10 mouse cellular contexts compared by ENCODE assay signal in genomic region chr6:125361467-125362291, GRCm38 (mm10). TPM values are rescaled to one million over a fixed set of nuclear protein-coding genes. Genes with fewer than 3 reads are reported as not detected.
DNase-seq lines count a peak whose midpoint lies in the region; ATAC-seq and TF ChIP-seq lines count a peak whose summit lies in the region.
"Had no signal": no experiment of that assay in that cellular context is flagged by ENCODE, and none has a peak within 500 bp of the region (broad histone marks: within the 10 kb centered on the region; RNA-seq: fewer than 3 reads in every experiment).

No protein-coding gene starts in this region.

- peak; percentile 59 for DNase-seq in gastrocnemius, adult 2 months
- no peak for DNase-seq in gastrocnemius, postnatal 25 days
- peak; percentile 22 for DNase-seq in A20 (ENCODE audit: low read depth, low spot score)
- DNase-seq in left cerebral cortex, postnatal 36 days (ENCODE audit: low spot score in 2 of 2): peak; percentile 40 to 50
- peak; percentile 63 for DNase-seq in retina, embryonic 14.5 days (ENCODE audit: low spot score)
- DNase-seq in thymus, adult 18-20 months: no peak

- H3K4me3 ChIP-seq in gastrocnemius, adult 2 months: no peak overlapping the region
- H3K4me3 ChIP-seq in hindbrain, embryonic 12.5 days: peak overlapping the region; percentile 21
- H3K4me3 ChIP-seq: megakaryocyte, embryonic 14.5 days had no signal

- no peak overlapping the region for H3K9ac ChIP-seq in hindbrain, embryonic 12.5 days

- ATAC-seq in common myeloid progenitor, adult 5-6 weeks (replicated peaks; ENCODE audit: low read depth, poor library complexity, severe bottlenecking): peak; percentile 45
- ATAC-seq in hindbrain, embryonic 12.5 days (ENCODE audit: low FRiP score): peak; percentile 57

- 21% methylated on average over 38 of the region's 38 CpGs for WGBS in hindbrain, embryonic 12.5 days

- H3K36me3 ChIP-seq in hindbrain, embryonic 12.5 days: peaks cover 8% of the 10 kb centered on the region; the same call in 1 of the 2 replicates

- peak; percentile 3; the same call in 1 of the 2 replicates for TF ChIP-seq CTCF in gastrocnemius, adult 2 months (IDR thresholded peaks at IDR 0.05)

- H3K4me1 ChIP-seq in hindbrain, embryonic 12.5 days: peaks cover 21% of the 10 kb centered on the region

- no peak overlapping the region for H3K27ac ChIP-seq in gastrocnemius, adult 2 months
- H3K27ac ChIP-seq in hindbrain, embryonic 12.5 days: no peak overlapping the region

- peak overlapping the region; percentile 41 for H3K4me2 ChIP-seq in hindbrain, embryonic 12.5 days (replicated peaks)

- intact Hi-C loops in gastrocnemius, adult 2 months (cut with DNase I): loop anchor here (2.0 kb wide), 1 partner anchor 31 kb away; no protein-coding TSS in a partner anchor
- intact Hi-C loops in left cerebral cortex, postnatal 36 days (cut with DNase I): loop anchor here (5.0 kb wide), 1 partner anchor 74 kb away; the partner anchor contains the start of gene Tuba3a

- H3K27me3 ChIP-seq in hindbrain, embryonic 12.5 days: peaks cover 59% of the 10 kb centered on the region

- no peaks in the 10 kb centered on the region for H3K9me3 ChIP-seq in hindbrain, embryonic 12.5 days (replicated peaks)

RNA-seq across cellular contexts. Expression of gene Tnfrsf1a, which starts 12.5 kb away (rescaled TPM):
- total RNA-seq in gastrocnemius, adult 2 months (2021): 10 to 100 TPM; 25.8 to 26.2 TPM
- total RNA-seq in gastrocnemius, postnatal 25 days (2021): 10 to 100 TPM; 26.7 to 33.7 TPM
- 28.3 and 33.1 TPM in 2 replicates for total RNA-seq in common myeloid progenitor, adult 5-6 weeks (2017)
- polyA plus RNA-seq in hindbrain, embryonic 12.5 days (2016; fragmentation: Nextera tagmentation; extraction: Ambion mirVana): 29.9 and 32.6 TPM in 2 replicates
- total RNA-seq in left cerebral cortex, postnatal 36 days (2021): 10 to 100 TPM; 11.1 to 11.8 TPM

RNA-seq across cellular contexts. Expression of gene Plekhg6, which starts 18.9 kb away (rescaled TPM):
- not detected for total RNA-seq in gastrocnemius, adult 2 months (2021)
- total RNA-seq in gastrocnemius, postnatal 25 days (2021): not detected
- total RNA-seq in common myeloid progenitor, adult 5-6 weeks (2017): not detected in 2 replicates
- polyA plus RNA-seq in hindbrain, embryonic 12.5 days (2016; fragmentation: Nextera tagmentation; extraction: Ambion mirVana): 0.18 and 0.22 TPM in 2 replicates
- total RNA-seq in left cerebral cortex, postnatal 36 days (2021): under 1 TPM; 0.11 to 0.30 TPM
- total RNA-seq: gastrocnemius, adult 8-10 months had no signal

RNA-seq across cellular contexts. Expression of gene Scnn1a, which starts 41.2 kb away (rescaled TPM):
- under 1 TPM; 0.10 to 0.14 TPM for total RNA-seq in gastrocnemius, adult 2 months (2021)
- under 1 TPM; 0.10 to 0.19 TPM for total RNA-seq in gastrocnemius, postnatal 25 days (2021)
- total RNA-seq in common myeloid progenitor, adult 5-6 weeks (2017): 0.55 and 0.63 TPM in 2 replicates
- polyA plus RNA-seq in hindbrain, embryonic 12.5 days (2016; fragmentation: Nextera tagmentation; extraction: Ambion mirVana): 0.48 and 0.49 TPM in 2 replicates
- total RNA-seq in left cerebral cortex, postnatal 36 days (2021): 1 to 10 TPM; 2.4 to 2.9 TPM

RNA-seq across cellular contexts. Expression of gene Ltbr, which starts 48.0 kb away (rescaled TPM):
- 10 to 100 TPM; 20.3 to 21.2 TPM for total RNA-seq in gastrocnemius, adult 2 months (2021)
- total RNA-seq in gastrocnemius, postnatal 25 days (2021): 10 to 100 TPM; 21.2 to 21.7 TPM
- 23.2 and 25.0 TPM in 2 replicates for total RNA-seq in common myeloid progenitor, adult 5-6 weeks (2017)
- 19.6 and 20.6 TPM in 2 replicates for polyA plus RNA-seq in hindbrain, embryonic 12.5 days (2016; fragmentation: Nextera tagmentation; extraction: Ambion mirVana)
- 1 to 10 TPM; 7.4 to 8.4 TPM for total RNA-seq in left cerebral cortex, postnatal 36 days (2021)

Comparison
In these comparisons a context has a peak if more than half of its experiments do, and no peak if none do; other contexts are left out.
1. DNase-seq: peak in gastrocnemius, adult 2 months (single experiment), A20 (single experiment), left cerebral cortex, postnatal 36 days (2 of 2) and retina, embryonic 14.5 days (single experiment); none in gastrocnemius, postnatal 25 days (single experiment) and thymus, adult 18-20 months (0 of 2).